Mouse (Mus musculus) T-helper 17 cell (primary cell): ENCODE measurements around the gene Ebp.

Experiments used
- in situ Hi-C, 2 experiments: fragments of 300-600 bp; cut with MboI, MseI; formaldehyde crosslinking; loops; 1 replicate in 1 of 2; 2 replicates in 1 of 2; pipeline ENCODE4 v1.15.1; 2025; ENCODE audit warnings: high pct_unique_total_duplicates in 2 of 2

The Ebp gene

GRCm38 (mm10) chrX:8192126-8192639 lies 1.1 kb downstream of the Ebp start:
- in situ Hi-C loops: no loop called here

- in situ Hi-C loops: no loop called here
These were observed 10.3 kb downstream of the Ebp start for GRCm38 (mm10) chrX:8182871-8183540.

GRCm38 (mm10) chrX:8179646-8180045 lies 13.7 kb downstream of the Ebp start:
- in situ Hi-C loops: no loop called here

- in situ Hi-C loops: no loop called here
These were observed 14.4 kb downstream of the Ebp start for GRCm38 (mm10) chrX:8178871-8179270.

DNA sequence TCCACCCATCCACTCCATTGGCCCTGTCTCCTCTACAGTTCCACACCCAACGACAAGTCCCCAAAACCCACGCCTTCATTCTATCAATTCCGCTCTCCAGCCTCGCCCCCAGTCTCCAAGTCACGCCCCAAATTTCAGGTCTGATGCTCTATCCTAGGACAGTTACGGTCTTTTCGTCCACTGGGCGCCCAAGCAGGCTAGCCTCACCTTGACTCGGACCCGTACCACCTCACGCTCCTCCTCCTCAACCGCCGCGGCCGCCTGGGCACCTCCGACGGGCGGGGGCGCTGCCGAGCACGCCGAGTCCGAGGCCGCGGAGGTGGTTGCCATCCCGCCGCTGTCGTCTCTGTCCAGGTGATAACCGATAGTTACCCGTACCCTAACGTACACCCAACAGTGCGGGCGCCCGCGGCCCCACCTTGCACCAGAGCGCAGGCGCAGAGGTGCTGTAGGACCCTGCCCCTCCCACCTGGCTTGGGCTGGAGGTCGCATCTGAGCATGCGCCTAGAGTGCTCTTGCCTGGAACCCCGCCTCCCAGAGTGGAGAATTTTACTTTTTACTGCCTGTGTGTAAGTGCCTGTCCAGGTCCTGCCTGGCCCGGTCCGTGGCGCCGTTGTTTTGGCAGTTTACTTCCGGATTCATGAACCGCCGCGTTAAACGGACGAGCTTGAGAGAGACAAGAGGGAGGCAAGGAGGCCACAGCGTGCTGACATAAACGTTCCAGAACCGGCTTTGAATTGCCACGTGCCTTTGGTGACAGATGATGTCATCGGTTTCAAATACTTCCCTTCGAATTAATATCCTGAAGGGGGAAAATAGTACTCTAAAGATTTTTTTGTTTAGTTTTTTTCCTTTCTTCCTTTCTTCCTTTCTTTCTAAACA lies 17.6 kb downstream of the Ebp start, which contains the start of gene Tbc1d25:
TSS of gene Tbc1d25 (minus strand) at position 678 of the 882 bp plus-strand sequence.
- in situ Hi-C loops: no loop called here

GRCm38 (mm10) chrX:8175169-8175503 lies 18.2 kb downstream of the Ebp start:
- in situ Hi-C loops: no loop called here

- in situ Hi-C loops: no loop called here
These were observed 25.3 kb downstream of the Ebp start for GRCm38 (mm10) chrX:8167716-8168647.

GRCm38 (mm10) chrX:8164471-8164870 lies 28.8 kb downstream of the Ebp start:
- in situ Hi-C loops: no loop called here

DNA sequence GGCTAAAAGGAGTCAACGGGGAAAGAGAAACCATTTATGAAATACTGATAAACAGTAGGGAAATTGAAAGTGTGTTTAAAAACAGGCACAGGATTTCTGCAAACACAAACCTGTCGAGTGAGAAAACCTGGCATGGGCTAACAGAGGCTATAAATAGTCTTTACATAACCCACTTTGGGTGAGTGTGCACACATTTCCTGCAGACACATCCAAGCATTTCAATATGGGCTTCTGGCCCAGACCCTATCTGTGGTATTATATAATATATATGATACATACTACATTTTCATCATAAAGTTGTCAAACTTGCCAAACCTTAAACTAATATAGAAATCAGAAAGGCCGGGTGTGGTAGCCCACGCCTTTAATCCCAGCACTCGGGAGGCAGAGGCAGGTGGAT lies 30.2 kb downstream of the Ebp start:
- in situ Hi-C loops: no loop called here

DNA sequence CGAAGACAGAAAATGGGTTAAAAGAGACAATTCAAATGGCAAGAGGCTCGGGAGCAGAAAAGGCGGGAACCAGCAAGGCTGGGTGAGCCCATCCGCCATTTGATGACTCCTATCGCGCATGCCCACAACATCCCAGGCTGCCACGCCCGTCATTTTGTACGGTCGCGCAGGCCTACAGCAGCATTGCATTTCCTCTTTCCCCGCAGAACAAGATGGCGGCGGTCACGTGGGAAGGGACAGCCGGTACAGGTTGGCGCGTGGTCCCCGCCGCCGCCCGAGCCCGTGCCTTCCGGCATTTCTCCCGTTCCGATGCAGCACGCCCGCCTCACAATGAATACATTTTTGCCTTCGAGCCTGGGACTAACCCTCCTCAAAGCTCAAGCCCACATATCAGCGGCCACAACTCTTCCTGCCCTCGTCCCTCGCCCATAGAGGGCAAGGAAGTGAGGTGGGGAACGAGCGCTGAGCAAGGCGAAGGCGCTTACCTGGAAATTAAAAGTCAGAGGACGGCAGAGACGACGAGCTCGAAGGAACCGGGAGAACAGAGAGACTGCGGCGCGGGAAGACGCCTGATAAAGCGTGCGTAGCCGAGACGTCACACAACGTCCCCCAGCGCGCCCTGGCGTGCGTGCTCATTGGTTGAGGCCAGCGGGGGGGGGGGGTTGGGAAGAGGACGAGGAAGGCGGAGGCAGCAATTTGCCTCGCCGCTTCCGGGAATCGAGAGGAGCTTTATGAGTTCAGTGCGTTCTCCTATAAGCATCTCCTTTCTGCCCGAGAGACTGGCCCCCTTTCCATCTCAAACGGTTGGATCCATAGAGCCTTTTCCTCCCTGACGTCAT lies 47.9 kb downstream of the Ebp start, which contains the start of gene Rbm3:
TSS of gene Rbm3 (minus strand) at position 728 of the 839 bp plus-strand sequence.
- in situ Hi-C loops: no loop called here

- in situ Hi-C loops: no loop called here
These were observed 49.6 kb downstream of the Ebp start for GRCm38 (mm10) chrX:8143750-8144149.

DNA sequence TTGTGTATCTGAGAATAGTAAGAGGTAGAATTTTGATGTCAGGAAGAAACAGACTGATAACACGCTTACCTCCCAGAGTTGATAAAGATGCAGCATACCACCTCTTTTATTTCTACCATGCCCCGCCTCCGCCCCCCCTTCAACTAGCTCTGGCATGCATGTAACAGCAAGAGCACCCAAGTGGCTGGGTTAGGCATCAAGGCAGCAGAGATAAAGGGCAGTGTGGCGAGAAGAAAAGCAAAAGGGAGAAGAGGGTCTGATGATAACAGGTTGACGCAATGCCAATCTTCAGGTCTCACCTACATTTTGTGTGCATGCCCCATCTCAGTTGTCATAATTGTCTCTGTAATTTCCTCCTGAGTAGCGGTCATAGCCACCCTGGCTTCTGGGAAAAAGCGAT lies 50.4 kb downstream of the Ebp start:
- in situ Hi-C loops: no loop called here

DNA sequence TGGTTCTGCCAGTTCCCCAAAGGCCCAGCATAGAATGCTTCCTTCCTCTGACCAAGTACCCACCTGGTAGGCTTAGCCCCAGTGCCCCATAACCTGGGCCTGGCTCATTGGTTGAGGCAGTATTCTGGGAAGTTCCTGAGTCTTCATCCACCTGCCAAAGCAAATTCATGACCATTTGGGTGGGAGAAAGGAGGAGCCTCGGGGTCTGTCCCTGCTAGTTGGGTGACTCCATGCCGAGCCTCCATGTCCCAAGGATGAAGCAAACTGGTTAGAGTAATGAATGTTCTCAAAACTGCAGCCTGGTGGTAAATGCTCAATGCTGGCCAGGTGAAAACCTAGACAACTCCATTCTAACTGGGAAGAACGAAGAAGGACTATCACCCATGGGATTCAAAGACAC lies 52.3 kb downstream of the Ebp start:
- in situ Hi-C loops: no loop called here

DNA sequence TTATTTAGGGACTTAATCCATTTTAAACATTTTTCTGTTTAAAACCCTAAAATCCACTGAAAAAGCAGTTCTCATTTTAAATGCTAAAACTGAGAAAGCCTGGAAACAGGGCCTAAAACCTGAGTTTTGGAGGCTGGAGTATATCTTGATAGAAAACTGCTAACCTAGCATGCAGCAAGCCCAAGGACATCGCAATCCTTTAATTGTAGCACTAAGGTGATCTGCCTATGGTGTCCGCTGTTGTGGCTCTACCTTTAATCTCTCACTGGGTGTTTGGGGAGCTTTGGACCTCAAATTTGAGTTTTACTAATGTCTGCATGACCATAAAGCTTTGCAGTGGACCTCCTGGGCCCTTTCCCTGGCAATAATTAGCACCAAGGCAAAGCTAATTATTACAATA lies 52.9 kb downstream of the Ebp start:
- in situ Hi-C loops: no loop called here

DNA sequence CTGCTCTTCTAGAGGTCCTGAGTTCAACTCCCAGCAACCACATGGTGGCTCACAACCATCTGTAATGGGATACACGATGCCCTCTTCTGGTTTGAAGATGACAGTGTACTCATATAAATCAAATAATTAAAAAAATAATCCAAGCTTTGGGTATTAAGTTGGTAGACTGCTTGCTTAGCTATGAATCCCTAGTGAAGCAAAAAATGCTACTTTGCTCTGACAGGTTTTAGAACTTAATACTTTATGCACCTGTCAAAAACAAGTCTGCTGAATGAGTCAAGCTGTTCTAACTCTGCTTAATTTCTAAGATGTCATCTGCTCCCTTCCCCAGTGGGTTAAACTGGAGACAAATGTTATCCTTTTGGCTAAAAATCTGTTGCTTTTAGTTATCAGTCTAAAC lies 53.8 kb downstream of the Ebp start:
- in situ Hi-C loops: no loop called here

GRCm38 (mm10) chrX:8135886-8136285 lies 57.4 kb downstream of the Ebp start:
- in situ Hi-C loops: no loop called here
